Mouse (Mus musculus): ENCODE data around the gene Zfp142. TPM values are rescaled to one million over a fixed set of nuclear protein-coding genes. Genes with fewer than 3 reads are reported as not detected.
A peak's percentile ranks its signal among the peaks of the same experiment; 100 is the strongest.

The Zfp142 gene
- polyA plus RNA-seq, 1 experiment from 2014 or later: 2.1 TPM

DNA sequence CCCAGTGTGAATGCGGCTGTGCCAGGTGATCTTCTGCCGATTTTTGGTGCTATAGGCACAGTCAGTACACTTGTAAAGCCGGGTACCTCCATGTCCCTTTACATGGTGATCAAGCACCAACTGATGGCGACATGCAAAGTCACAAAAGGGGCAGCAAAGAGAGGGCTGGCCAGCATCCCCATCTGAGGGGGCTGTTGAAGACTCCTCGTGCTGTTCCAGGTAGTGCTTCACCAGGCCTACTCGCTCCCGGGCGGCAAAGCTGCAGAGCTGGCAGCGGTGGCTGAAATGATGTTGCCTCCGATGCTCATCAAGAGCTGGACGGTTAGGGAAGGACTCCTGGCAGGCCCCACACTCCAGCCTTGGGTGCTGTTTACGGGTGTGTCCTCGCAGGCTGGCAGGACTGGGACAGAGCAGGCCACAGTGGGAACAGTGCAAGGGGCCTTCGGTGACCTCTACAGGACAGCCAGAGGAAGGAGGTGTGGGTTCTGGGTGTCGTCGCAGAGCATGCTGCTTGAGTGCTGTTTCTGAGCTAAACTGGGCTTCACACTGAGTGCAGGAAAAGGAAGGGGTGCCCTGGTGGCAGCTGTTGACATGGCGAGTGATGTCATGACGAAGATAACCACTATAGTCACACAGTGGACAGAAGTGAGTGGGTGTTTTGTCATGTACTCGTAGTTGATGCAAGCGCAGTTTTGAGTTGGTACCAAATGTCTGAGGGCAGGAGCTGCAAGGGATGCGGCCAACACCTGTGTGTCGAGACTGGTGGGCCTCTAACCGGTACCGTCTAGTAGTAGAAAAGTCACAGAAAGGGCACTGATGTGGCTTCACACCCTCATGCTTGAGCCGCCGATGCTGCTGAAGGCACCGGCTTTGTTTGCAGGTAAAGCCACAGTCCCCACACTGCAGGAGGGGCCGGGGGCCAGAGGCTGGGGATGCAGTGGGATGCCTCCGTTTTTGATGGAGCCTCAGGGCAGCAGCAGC is 18.0 kb downstream of the Zfp142 start:
- Histone ChIP-seq H3K4me3 (ENCODE audit: low read depth, low read length) (no peak overlapping the region), H3K27me3 (ENCODE audit: control insufficient read depth, insufficient read depth, low read length) (no peaks in the 10 kb centered on the region), H3K4me1 (replicated peaks; ENCODE audit: control insufficient read depth, insufficient read depth) (no peaks in the 10 kb centered on the region), H3K9me3 (ENCODE audit: control insufficient read depth, low read length) (no peaks in the 10 kb centered on the region), H3K4me2 (replicated peaks; ENCODE audit: low read depth) (no peak overlapping the region), H3K36me3 (ENCODE audit: control insufficient read depth, insufficient read depth, low read length) (peaks cover 54% of the 10 kb centered on the region), H3K27ac (replicated peaks) (no peak overlapping the region), H3K9ac (ENCODE audit: low read length) (no peak overlapping the region)
- DNase-seq (ENCODE audit: low spot score) (no peak), ATAC-seq (ENCODE audit: low FRiP score, low TSS enrichment) (no peak)
- WGBS: 91% methylated on average over 29 of the region's 29 CpGs
- TF ChIP-seq EP300 (optimal IDR thresholded peaks at IDR 0.05) (no peak), CTCF (IDR thresholded peaks at IDR 0.05; ENCODE audit: low read depth) (no peak)

GRCm38 (mm10) chr1:74565834-74566233 is 22.2 kb downstream of the Zfp142 start:
- peaks cover 40% of the 10 kb centered on the region for H3K36me3 ChIP-seq (ENCODE audit: control insufficient read depth, insufficient read depth, low read length)
- 90% methylated on average over 6 of the region's 6 CpGs for WGBS
- H3K4me2 ChIP-seq (replicated peaks; ENCODE audit: low read depth): no peak overlapping the region

GRCm38 (mm10) chr1:74559061-74559460 is 29.0 kb downstream of the Zfp142 start:
- TF ChIP-seq CTCF (IDR thresholded peaks at IDR 0.05; ENCODE audit: low read depth) (no peak), EP300 (optimal IDR thresholded peaks at IDR 0.05) (no peak)
- no peak for DNase-seq (ENCODE audit: low spot score)
- H3K36me3 ChIP-seq (ENCODE audit: control insufficient read depth, insufficient read depth, low read length): no peaks in the 10 kb centered on the region
- no peaks in the 10 kb centered on the region for H3K4me1 ChIP-seq (replicated peaks; ENCODE audit: control insufficient read depth, insufficient read depth)
- no peak overlapping the region for H3K27ac ChIP-seq (replicated peaks)
- H3K9me3 ChIP-seq (ENCODE audit: control insufficient read depth, low read length): no peaks in the 10 kb centered on the region
- H3K9ac ChIP-seq (ENCODE audit: low read length): no peak overlapping the region
- WGBS: 81% methylated on average over 5 of the region's 5 CpGs
- no peaks in the 10 kb centered on the region for H3K27me3 ChIP-seq (ENCODE audit: control insufficient read depth, insufficient read depth, low read length)
- ATAC-seq (ENCODE audit: low FRiP score, low TSS enrichment): no peak
- no peak overlapping the region for H3K4me3 ChIP-seq (ENCODE audit: low read depth, low read length)
- no peak overlapping the region for H3K4me2 ChIP-seq (replicated peaks; ENCODE audit: low read depth)

More at GRCm38 (mm10) chr1:74565834-74566233, 22.2 kb downstream of the Zfp142 start:
- Histone ChIP-seq H3K27ac (replicated peaks) (no peak overlapping the region), H3K9me3 (ENCODE audit: control insufficient read depth, low read length) (no peaks in the 10 kb centered on the region), H3K27me3 (ENCODE audit: control insufficient read depth, insufficient read depth, low read length) (no peaks in the 10 kb centered on the region), H3K4me3 (ENCODE audit: low read depth, low read length) (no peak overlapping the region), H3K4me1 (replicated peaks; ENCODE audit: control insufficient read depth, insufficient read depth) (no peaks in the 10 kb centered on the region), H3K9ac (ENCODE audit: low read length) (no peak overlapping the region)
- no peak for TF ChIP-seq EP300 (optimal IDR thresholded peaks at IDR 0.05)
- TF ChIP-seq CTCF (IDR thresholded peaks at IDR 0.05; ENCODE audit: low read depth): no peak
- ATAC-seq (ENCODE audit: low FRiP score, low TSS enrichment): no peak
- no peak for DNase-seq (ENCODE audit: low spot score)

DNA sequence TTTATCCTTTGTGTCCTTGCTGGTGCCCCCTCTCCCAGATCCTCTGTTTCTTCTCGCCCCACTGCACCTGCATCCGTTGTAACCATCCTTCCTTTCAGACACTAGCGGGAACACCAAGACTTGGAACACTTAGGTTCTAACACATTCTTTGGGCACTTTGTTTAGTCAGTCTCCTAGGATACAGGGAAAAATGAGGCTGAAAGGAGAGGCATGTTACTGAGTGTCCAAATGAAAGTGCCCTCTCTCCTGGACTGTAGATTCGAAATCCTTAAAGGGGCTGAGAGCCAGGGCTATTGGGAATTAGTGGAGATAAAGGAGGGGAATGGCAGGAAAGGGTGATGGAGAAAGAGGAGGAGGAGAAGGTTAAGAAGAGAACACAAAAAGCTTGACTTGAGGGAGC is 43.9 kb downstream of the Zfp142 start, which contains the start of gene Usp37:
TSS of gene Usp37 (minus strand) at position 101 of the 400 bp plus-strand sequence.
- WGBS: 81% methylated on average over 4 of the region's 4 CpGs
- TF ChIP-seq CTCF (IDR thresholded peaks at IDR 0.05; ENCODE audit: low read depth) (no peak), EP300 (optimal IDR thresholded peaks at IDR 0.05) (no peak)

GRCm38 (mm10) chr1:74542451-74542961 is 45.5 kb downstream of the Zfp142 start, which contains the start of gene Plcd4:
Gene Plcd4 (plus strand): TSS chr1:74542888.
- TF ChIP-seq CTCF (IDR thresholded peaks at IDR 0.05; ENCODE audit: low read depth) (no peak), EP300 (optimal IDR thresholded peaks at IDR 0.05) (no peak)
- ATAC-seq (ENCODE audit: low FRiP score, low TSS enrichment) (0 out of 2 replicates have a peak, but pooled peaks have one; percentile 29), DNase-seq (ENCODE audit: low spot score) (no peak)
- no peak within 1 kb of the TSS for H3K4me3 ChIP-seq (ENCODE audit: low read depth, low read length)
- no peak within 1 kb of the TSS for H3K4me2 ChIP-seq (replicated peaks; ENCODE audit: low read depth)
- 8% methylated on average over 6 of the region's 6 CpGs for WGBS
- no peaks in the 10 kb centered on the region for H3K36me3 ChIP-seq (ENCODE audit: control insufficient read depth, insufficient read depth, low read length)
- no peaks in the 10 kb centered on the region for H3K27me3 ChIP-seq (ENCODE audit: control insufficient read depth, insufficient read depth, low read length)
- no peaks in the 10 kb centered on the region for H3K9me3 ChIP-seq (ENCODE audit: control insufficient read depth, low read length)
- no peaks in the 10 kb centered on the region for H3K4me1 ChIP-seq (replicated peaks; ENCODE audit: control insufficient read depth, insufficient read depth)
- 0 out of 2 replicates have a peak within 1 kb of the TSS, but pooled peaks have one; percentile 13 for H3K9ac ChIP-seq (ENCODE audit: low read length)
- no peak within 1 kb of the TSS for H3K27ac ChIP-seq (replicated peaks)

More for the DNA sequence above, 43.9 kb downstream of the Zfp142 start, which contains the start of gene Usp37:
- no peak within 1 kb of the TSS for H3K4me2 ChIP-seq (replicated peaks; ENCODE audit: low read depth)
- H3K9me3 ChIP-seq (ENCODE audit: control insufficient read depth, low read length): no peaks in the 10 kb centered on the region
- no peaks in the 10 kb centered on the region for H3K4me1 ChIP-seq (replicated peaks; ENCODE audit: control insufficient read depth, insufficient read depth)
- no peak within 1 kb of the TSS for H3K27ac ChIP-seq (replicated peaks)
- no peak within 1 kb of the TSS for H3K4me3 ChIP-seq (ENCODE audit: low read depth, low read length)
- DNase-seq (ENCODE audit: low spot score): no peak
- H3K36me3 ChIP-seq (ENCODE audit: control insufficient read depth, insufficient read depth, low read length): no peaks in the 10 kb centered on the region
- H3K27me3 ChIP-seq (ENCODE audit: control insufficient read depth, insufficient read depth, low read length): no peaks in the 10 kb centered on the region
- H3K9ac ChIP-seq (ENCODE audit: low read length): no peak within 1 kb of the TSS
- ATAC-seq (ENCODE audit: low FRiP score, low TSS enrichment): no peak
